Mouse (Mus musculus): Measurements from ENCODE around the gene Cacng1. TPM values are rescaled to one million over a fixed set of nuclear protein-coding genes. Genes with fewer than 3 reads are reported as not detected.

Gene Cacng1
- polyA plus RNA-seq (2016; fragmentation: Nextera tagmentation; extraction: Ambion mirVana): 0.26 TPM in 1 of 2 replicates, not detected in the other

DNA sequence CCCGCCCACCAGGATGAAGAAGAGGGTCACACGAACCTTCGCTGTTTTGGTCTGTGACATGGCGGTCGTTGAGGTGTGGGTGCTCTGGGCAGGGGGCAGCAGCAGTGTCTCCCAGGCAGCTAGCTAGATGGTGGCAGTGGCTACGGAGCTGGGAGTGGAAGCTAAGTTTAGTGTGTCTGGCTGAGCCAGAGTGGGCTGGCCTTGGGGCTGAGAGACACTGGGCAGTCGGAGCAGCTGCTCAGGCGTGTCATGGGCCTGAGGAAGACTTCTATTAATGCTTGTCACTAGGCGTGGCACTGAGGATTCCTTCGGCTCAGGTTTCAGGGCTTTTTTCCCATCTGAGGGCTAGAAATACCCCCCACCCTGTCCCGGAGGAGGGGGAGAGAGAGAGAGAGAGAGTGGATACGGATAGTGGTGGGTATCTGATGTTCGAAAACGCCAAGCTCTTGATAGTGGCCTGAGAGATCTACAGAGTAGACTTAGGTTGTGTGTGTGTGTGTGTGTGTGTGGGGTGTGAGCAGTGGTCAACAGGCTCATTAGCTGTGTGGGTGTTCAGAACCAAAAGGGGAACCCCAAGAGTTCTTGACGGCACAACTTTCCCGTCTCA is at the start of gene Cacng1:
TSS of gene Cacng1 (minus strand) at position 191 of the 607 bp plus-strand sequence.
- Histone ChIP-seq H3K9me3 (no peaks in the 10 kb centered on the region), H3K4me3 (replicated peaks) (no peak within 1 kb of the TSS), H3K4me2 (no peak within 1 kb of the TSS), H3K36me3 (replicated peaks) (no peaks in the 10 kb centered on the region), H3K4me1 (peaks cover 3% of the 10 kb centered on the region; the same call in 1 of the 2 replicates), H3K27ac (no peak within 1 kb of the TSS), H3K27me3 (no peaks in the 10 kb centered on the region), H3K9ac (no peak within 1 kb of the TSS)
- no peak for ATAC-seq (ENCODE audit: low FRiP score)
- WGBS: 84% methylated on average over 16 of the region's 16 CpGs

DNA sequence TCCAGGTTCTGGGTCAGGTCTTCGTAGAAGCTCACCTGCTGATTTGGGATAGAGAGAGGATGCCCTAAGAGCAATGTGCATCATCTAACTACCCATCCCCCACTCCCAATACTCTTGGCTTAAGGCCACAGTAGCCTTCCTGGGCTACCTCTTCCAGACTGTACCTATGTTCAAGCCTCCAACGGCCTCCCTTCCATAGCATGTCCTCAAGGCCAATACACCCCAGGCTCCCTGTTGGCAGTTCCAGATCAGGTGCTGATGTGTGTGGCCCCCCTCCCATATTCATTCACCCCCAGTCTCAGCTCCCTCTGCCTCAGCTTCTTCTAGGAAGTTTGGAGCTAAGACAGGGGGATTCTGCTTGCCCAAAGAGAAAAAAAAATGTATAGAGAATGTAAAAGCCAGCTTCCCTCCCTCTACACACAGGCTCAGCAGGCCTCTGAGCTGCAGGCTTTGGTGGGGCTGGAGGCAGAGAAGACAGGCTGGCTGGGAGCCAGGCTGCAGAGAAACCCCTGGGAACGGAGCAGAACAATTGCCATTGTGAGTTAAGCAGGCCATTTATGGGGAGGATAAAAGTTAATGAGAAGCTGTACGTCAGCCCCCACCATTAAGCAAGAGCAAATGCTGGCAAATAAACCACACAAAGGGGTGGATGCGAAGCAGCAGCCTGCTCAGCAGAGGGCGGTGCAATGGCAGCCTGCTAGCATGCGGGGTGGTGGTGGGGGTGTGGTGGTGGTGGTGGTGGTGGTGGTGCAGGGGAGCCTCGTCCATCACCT is 46.6 kb upstream of the Cacng1 start:
- peak; percentile 86 for ATAC-seq (ENCODE audit: low FRiP score)
- WGBS: 12% methylated on average over 8 of the region's 8 CpGs
- Histone ChIP-seq H3K36me3 (replicated peaks) (0 out of 2 replicates have a peak, but pooled peaks cover 3% of the 10 kb centered on the region), H3K9me3 (no peaks in the 10 kb centered on the region), H3K27ac (peak overlapping the region; percentile 85), H3K4me3 (replicated peaks) (no peak overlapping the region), H3K27me3 (0 out of 2 replicates have a peak, but pooled peaks cover 15% of the 10 kb centered on the region), H3K4me2 (peak overlapping the region; percentile 26), H3K4me1 (peaks cover 60% of the 10 kb centered on the region), H3K9ac (0 out of 2 replicates have a peak overlapping the region, but pooled peaks have one; percentile 25)

DNA sequence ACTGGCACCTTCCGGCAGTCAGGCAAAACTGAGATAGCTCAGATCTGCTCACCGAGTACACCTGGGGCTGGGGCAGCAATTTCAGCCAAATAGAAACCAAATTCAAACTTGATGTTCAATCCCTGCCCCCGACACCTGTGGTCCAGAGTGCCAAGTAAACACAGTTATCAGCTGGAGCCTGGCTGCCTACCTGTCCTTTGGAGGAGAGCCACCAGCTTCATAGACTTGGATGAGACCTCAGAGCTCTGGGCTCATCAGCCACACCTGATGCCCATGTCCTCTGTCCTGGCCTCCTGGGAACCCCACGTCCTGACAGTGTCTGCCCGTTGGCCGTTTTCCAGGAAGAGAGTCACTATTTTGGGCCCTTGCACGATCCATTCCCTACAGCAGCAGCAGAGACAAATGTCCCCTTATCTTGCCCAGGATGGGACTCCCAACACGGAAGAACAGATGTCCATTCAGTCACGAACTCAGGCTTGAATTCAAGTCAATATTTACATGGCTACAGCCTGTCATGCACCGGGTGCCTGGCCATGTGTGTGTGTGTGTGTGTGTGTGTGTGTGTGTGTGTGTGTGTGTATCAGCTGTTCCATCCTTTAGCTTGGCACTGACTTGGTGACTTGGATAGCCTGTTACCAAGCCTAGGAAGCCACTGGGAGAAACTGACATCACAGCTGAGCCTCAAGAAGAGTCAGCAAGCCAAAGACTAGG is 45.6 kb upstream of the Cacng1 start:
- H3K27me3 ChIP-seq: 0 out of 2 replicates have a peak, but pooled peaks cover 15% of the 10 kb centered on the region
- 0 out of 2 replicates have a peak, but pooled peaks cover 3% of the 10 kb centered on the region for H3K36me3 ChIP-seq (replicated peaks)
- peaks cover 53% of the 10 kb centered on the region for H3K4me1 ChIP-seq
- H3K9ac ChIP-seq: no peak overlapping the region
- ATAC-seq (ENCODE audit: low FRiP score): no peak
- H3K27ac ChIP-seq: peak overlapping the region; percentile 85
- no peaks in the 10 kb centered on the region for H3K9me3 ChIP-seq
- H3K4me2 ChIP-seq: peak overlapping the region; percentile 26; the same call in 1 of the 2 replicates
- H3K4me3 ChIP-seq (replicated peaks): no peak overlapping the region
- 83% methylated on average over 10 of the region's 10 CpGs for WGBS

DNA sequence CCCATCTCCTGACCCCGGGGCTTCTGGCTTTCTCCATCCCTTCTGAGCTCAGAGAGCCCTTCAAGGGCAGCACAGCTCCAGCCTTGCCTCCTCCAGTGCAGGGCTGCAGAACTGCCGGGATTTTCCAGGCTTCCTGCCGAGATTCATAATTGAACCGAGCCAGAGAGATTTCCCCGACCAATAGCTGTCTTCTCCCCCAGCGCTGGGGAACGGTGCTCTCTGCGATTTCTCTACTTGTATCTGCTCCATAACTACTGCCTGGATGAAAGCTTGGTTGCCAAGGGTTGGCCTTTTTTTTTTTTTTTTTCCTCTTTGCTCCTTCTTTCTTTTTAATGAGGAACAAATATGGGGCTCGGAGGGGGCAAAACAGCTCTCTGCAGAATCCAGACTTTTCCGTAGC is 43.7 kb upstream of the Cacng1 start:
- Histone ChIP-seq H3K9ac (no peak overlapping the region), H3K27ac (peak overlapping the region; percentile 37; the same call in 1 of the 2 replicates), H3K27me3 (0 out of 2 replicates have a peak, but pooled peaks cover 12% of the 10 kb centered on the region), H3K4me1 (peaks cover 52% of the 10 kb centered on the region), H3K36me3 (replicated peaks) (0 out of 2 replicates have a peak, but pooled peaks cover 3% of the 10 kb centered on the region), H3K9me3 (no peaks in the 10 kb centered on the region), H3K4me3 (replicated peaks) (no peak overlapping the region), H3K4me2 (no peak overlapping the region)
- WGBS: 18% methylated on average over 10 of the region's 10 CpGs
- ATAC-seq (ENCODE audit: low FRiP score): no peak

DNA sequence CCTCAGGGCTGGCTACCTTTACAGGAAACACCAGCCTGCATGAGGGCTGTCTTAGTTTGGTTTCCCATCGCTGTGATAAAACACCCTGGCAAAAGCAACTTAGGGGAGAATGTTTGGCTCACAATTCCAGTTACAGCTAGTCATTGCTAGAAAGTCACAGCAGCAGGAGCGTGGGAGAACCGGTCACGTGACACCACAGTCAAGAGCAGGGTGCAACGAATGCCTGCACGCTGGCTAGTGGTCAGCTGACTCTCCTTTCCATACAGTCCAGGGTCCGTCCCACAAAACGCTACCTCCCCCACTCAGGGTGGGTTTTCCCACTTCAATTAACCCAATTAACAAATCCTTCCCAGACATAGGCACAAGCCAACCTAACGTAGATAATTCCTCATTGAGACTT is 43.2 kb upstream of the Cacng1 start:
- Histone ChIP-seq H3K36me3 (replicated peaks) (0 out of 2 replicates have a peak, but pooled peaks cover 3% of the 10 kb centered on the region), H3K27me3 (0 out of 2 replicates have a peak, but pooled peaks cover 12% of the 10 kb centered on the region), H3K9me3 (no peaks in the 10 kb centered on the region), H3K4me2 (no peak overlapping the region), H3K4me1 (peaks cover 52% of the 10 kb centered on the region), H3K4me3 (replicated peaks) (no peak overlapping the region), H3K9ac (no peak overlapping the region), H3K27ac (peak overlapping the region; percentile 37)
- ATAC-seq (ENCODE audit: low FRiP score): no peak
- 59% methylated on average over 9 of the region's 9 CpGs for WGBS

DNA sequence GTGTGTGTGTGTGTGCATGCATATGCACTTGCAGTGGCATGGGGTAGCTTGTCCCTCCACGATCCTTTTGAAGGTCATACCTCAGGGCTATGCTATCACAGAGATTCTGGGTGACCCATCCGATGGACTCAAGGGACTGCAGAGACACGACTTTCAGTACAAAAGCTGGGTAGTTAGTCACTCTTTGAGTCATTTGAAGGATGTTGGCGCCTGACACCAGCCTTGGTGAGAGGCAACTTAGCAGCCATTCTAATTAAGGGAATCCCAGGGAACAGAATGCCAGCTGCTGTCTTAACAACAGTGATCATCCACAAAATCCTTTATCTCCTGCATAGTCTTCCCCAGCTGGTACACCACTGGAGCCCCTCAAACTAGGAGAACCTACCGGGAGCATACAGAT is 32.8 kb upstream of the Cacng1 start:
- Histone ChIP-seq H3K9ac (no peak overlapping the region), H3K9me3 (no peaks in the 10 kb centered on the region), H3K4me3 (replicated peaks) (no peak overlapping the region), H3K27me3 (no peaks in the 10 kb centered on the region), H3K4me1 (no peaks in the 10 kb centered on the region; the same call in 1 of the 2 replicates), H3K4me2 (no peak overlapping the region), H3K27ac (no peak overlapping the region), H3K36me3 (replicated peaks) (peaks cover 8% of the 10 kb centered on the region; the same call in 1 of the 2 replicates)
- ATAC-seq (ENCODE audit: low FRiP score): no peak
- WGBS: 83% methylated on average over 5 of the region's 5 CpGs

DNA sequence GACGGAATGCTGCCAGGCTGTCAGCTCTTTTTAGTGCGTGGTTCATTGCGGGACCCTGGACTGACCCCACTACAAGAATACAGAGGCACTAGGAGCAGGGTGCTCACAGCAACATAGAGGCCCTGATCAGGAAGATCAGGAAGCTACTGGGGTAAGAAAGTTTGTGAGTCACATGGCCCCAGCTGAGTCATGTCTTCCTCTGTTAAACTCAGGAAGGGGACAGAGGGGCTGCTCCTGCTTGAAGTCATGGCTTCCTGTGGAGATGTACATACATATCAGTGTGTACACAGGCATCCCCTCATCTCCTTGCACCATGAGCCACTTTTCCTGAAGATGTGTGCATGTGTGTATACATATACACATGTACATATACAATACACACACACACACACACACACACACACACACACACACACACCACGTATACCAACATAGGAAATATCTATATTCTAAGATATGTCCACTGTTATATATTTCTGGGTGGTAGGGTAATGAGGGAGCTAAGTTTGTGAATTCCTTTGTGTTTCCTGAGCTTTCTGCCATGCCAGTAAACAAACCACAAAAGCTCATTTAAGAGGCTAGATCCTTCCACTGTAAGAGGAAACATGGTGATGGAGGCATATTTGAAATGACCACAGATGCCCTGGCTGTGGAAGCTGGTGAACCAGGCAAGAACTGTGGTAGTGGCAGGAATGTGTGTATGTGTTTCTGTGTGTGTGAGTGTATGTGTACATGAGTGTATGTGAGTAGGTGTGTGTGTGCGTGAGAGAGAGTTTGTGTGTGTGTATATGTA is 32.1 kb upstream of the Cacng1 start:
- ATAC-seq (ENCODE audit: low FRiP score): no peak
- H3K36me3 ChIP-seq (replicated peaks): peaks cover 8% of the 10 kb centered on the region; the same call in 1 of the 2 replicates
- WGBS: 88% methylated on average over 5 of the region's 5 CpGs
- no peaks in the 10 kb centered on the region for H3K27me3 ChIP-seq
- no peaks in the 10 kb centered on the region for H3K9me3 ChIP-seq
- H3K4me3 ChIP-seq (replicated peaks): no peak overlapping the region
- peaks cover under 1% of the 10 kb centered on the region; the same call in 1 of the 2 replicates for H3K4me1 ChIP-seq
- H3K4me2 ChIP-seq: no peak overlapping the region
- H3K9ac ChIP-seq: no peak overlapping the region
- no peak overlapping the region for H3K27ac ChIP-seq

DNA sequence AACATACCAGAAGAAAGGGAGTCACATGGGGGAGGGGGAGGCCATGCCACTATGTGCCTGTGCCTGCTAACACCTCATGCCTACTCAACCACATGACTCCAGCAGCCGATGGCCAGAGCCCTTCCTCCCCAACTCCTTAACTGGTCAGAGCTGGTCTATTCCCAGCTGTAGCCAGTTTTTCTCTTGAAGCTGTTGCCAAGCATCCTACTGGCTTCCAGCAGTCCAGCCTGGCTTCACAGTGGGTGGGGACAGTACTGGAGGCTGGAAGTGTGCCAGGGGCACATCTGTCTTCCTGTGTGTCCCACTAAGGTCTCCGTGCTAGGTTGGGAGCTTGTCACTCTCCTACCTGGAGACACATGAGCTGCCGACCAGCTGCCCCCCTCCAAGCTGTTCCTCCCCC is 26.8 kb upstream of the Cacng1 start:
- 75% methylated on average over 3 of the region's 3 CpGs for WGBS
- no peak for ATAC-seq (ENCODE audit: low FRiP score)

DNA sequence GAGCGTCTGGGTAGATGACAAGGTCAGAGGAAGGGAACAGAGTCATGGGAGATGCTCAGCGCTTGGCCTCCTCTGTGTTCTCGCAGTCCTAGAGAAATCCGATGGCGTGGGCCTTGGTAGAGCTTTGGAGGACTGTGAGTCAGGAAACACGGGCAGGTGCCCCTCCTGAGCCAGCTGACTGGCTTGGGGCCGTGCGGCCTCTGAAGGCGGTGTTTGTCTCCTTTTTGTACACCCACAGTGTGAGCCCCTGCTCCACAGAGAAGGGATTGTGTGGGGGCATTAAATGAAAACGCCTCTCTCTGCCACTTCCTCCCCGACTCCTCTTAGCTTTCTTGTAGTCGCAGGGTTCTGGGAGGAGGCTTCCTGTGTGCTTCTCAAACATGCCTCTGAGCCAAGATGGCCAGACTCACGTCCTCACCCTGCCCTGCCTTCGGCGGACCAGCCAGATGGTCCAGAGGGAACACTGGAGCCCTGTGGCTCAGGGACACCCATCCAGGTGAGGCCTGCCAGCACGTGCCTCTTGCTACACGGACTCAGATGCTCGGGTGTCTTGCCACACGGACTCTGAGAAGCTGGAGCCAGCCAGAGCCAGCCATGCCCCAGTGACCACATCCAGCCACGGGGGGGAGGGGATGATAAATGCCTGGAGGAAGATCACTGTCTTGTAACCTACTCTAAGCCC is 22.2 kb upstream of the Cacng1 start:
- Histone ChIP-seq H3K9ac (no peak overlapping the region), H3K27ac (no peak overlapping the region), H3K4me2 (no peak overlapping the region), H3K4me3 (replicated peaks) (no peak overlapping the region), H3K4me1 (peaks cover 27% of the 10 kb centered on the region), H3K36me3 (replicated peaks) (peaks cover 60% of the 10 kb centered on the region), H3K27me3 (no peaks in the 10 kb centered on the region), H3K9me3 (no peaks in the 10 kb centered on the region)
- WGBS: 85% methylated on average over 20 of the region's 20 CpGs
- ATAC-seq (ENCODE audit: low FRiP score): no peak

More for the DNA sequence above, 26.8 kb upstream of the Cacng1 start:
- peaks cover 24% of the 10 kb centered on the region for H3K36me3 ChIP-seq (replicated peaks)
- no peak overlapping the region for H3K4me2 ChIP-seq
- no peak overlapping the region for H3K9ac ChIP-seq
- no peaks in the 10 kb centered on the region for H3K27me3 ChIP-seq
- no peaks in the 10 kb centered on the region for H3K9me3 ChIP-seq
- H3K27ac ChIP-seq: no peak overlapping the region
- H3K4me1 ChIP-seq: peaks cover 27% of the 10 kb centered on the region
- H3K4me3 ChIP-seq (replicated peaks): no peak overlapping the region

DNA sequence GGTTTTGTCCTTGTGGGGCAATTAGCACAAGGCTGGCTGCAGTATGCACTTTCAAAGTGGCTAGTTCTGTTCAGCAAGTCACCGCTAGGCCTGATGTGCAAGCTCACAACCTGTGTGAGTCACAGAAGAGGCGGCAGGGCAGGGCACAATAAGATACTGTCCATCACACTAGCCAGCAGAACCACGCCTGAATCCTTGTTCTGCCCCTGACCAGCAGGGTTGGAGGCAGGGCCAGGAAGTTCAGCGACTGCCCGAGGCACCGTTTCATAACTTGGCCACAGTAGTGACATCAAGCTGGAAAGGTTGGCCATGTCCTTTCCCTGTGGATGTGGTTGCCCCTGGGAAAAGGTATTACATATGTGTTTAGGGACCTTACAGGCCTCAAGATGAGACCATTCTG is 21.6 kb upstream of the Cacng1 start:
- H3K4me1 ChIP-seq: peaks cover 24% of the 10 kb centered on the region
- peaks cover 66% of the 10 kb centered on the region for H3K36me3 ChIP-seq (replicated peaks)
- no peak overlapping the region for H3K9ac ChIP-seq
- no peaks in the 10 kb centered on the region for H3K27me3 ChIP-seq
- no peak overlapping the region for H3K4me3 ChIP-seq (replicated peaks)
- no peak overlapping the region for H3K4me2 ChIP-seq
- H3K9me3 ChIP-seq: no peaks in the 10 kb centered on the region
- no peak overlapping the region for H3K27ac ChIP-seq
- ATAC-seq (ENCODE audit: low FRiP score): no peak
- 85% methylated on average over 6 of the region's 6 CpGs for WGBS

DNA sequence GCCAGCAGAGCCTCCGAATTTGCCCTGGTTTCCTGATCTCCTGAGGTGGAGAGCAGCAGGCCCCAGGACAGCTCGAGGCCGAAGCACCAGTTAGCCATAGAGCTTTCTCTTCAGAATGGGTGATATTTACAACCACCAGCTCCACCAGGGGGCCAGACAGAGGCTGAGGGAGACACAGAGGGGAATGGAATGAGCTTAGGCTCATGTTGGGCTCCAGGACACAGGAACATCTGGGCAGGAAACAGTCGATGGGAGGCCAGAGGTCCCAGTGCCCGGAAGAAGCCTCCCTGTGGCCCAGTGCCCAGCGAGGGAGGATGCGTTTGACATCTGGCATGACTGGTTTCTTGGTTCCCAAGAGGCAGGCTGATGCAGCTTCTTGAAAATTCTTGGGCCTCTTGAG is 17.8 kb upstream of the Cacng1 start:
- WGBS: 86% methylated on average over 7 of the region's 7 CpGs
- no peaks in the 10 kb centered on the region for H3K27me3 ChIP-seq
- H3K4me2 ChIP-seq: no peak overlapping the region
- no peaks in the 10 kb centered on the region for H3K4me1 ChIP-seq
- H3K9ac ChIP-seq: no peak overlapping the region
- H3K9me3 ChIP-seq: no peaks in the 10 kb centered on the region
- no peak overlapping the region for H3K4me3 ChIP-seq (replicated peaks)
- peaks cover 66% of the 10 kb centered on the region for H3K36me3 ChIP-seq (replicated peaks)
- no peak overlapping the region for H3K27ac ChIP-seq
- ATAC-seq (ENCODE audit: low FRiP score): no peak

Data from forebrain, embryonic 12.5 days (tissue).